Mouse (Mus musculus) neural tube, embryonic 14.5 days (tissue): ENCODE results near the gene Gp9. TPM values are rescaled to one million over a fixed set of nuclear protein-coding genes. Genes with fewer than 3 reads are reported as not detected.

Source experiments
- ATAC-seq: fragments of 200-750 bp; cut with Nextera tagmentation; 2 replicates; pipeline ENCODE4 v1.8.0; 2017; ENCODE audit warnings: low read depth, mild to moderate bottlenecking, moderate TSS enrichment, moderate library complexity
- H3K27ac ChIP-seq: fragments of 300-500 bp; sonication (generic); 2 replicates; pipeline ENCODE4 v1.5.1; 2014; ENCODE audit warnings: low read depth, mild to moderate bottlenecking, control low read depth, low read length, moderate library complexity, mixed read lengths
- H3K27me3 ChIP-seq: fragments of 300-500 bp; sonication (generic); 2 replicates; pipeline ENCODE4 v1.6.1; 2014; ENCODE audit warnings: low read length; ENCODE audit not compliant: control insufficient read depth, insufficient read depth
- H3K36me3 ChIP-seq: fragments of 300-500 bp; sonication (generic); 2 replicates; pipeline ENCODE4 v1.6.1; 2014; ENCODE audit warnings: low read length, mixed read lengths; ENCODE audit not compliant: control insufficient read depth, insufficient read depth
- H3K4me1 ChIP-seq: fragments of 300-500 bp; sonication (generic); 2 replicates; pipeline ENCODE4 v1.6.1; 2014; ENCODE audit warnings: low read length; ENCODE audit not compliant: control insufficient read depth, insufficient read depth
- H3K4me2 ChIP-seq: fragments of 300-500 bp; sonication (generic); 2 replicates; pipeline ENCODE4 v1.6.1; 2014; ENCODE audit warnings: mild to moderate bottlenecking, low read depth, low read length, control low read depth
- H3K4me3 ChIP-seq: fragments of 300-500 bp; sonication (generic); 2 replicates; pipeline ENCODE4 v1.5.1; 2014; ENCODE audit warnings: low read depth, low read length, control low read depth, mixed read lengths
- H3K9ac ChIP-seq: fragments of 300-500 bp; sonication (generic); replicated peaks from 2 replicates; pipeline ENCODE4 v1.6.1; 2014; ENCODE audit warnings: low read depth, mild to moderate bottlenecking, control low read depth, low read length, mixed read lengths
- H3K9me3 ChIP-seq: fragments of 300-500 bp; sonication (generic); 2 replicates; pipeline ENCODE4 v1.6.1; 2016; ENCODE audit warnings: low read length; ENCODE audit not compliant: control insufficient read depth
- WGBS: fragments of 180-500 bp; shearing (Covaris S2); extraction: QIAGEN DNeasy Blood & Tissue Kit; methylation state at CpG from one replicate; pipeline ENCODE4 v1.1.7; 2014; 5-methylcytosine and 5-hydroxymethylcytosine counted together
- polyA plus RNA-seq: library from polyadenylated mRNA; unstranded; fragments of >200 nt; fragmentation: Nextera tagmentation; extraction: Ambion mirVana; gene quantifications from 2 replicates; pipeline ENCODE4 v1.2.1, GENCODE M21; 2014

The Gp9 gene
- 0.32 and 0.73 TPM in 2 replicates for polyA plus RNA-seq

DNA sequence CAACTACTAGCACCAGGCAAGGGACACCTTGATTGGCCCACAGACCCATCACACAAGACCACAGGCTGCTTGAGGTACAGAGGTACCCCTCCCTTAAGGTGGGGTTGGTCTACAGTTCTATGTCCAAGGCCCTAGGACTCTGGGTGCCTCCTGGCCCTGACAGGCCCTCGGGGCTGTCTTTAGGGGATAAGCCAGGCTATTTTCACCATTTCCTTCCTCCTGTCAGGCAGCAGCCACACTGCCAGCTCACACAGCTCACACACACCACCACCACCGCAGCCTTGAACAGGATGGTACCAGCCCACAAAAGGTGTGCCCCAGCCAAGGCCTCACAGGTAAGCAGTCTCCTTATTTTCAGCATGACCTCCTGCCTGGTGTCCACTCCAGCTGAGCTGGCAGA, at the start of gene Gp9:
Gene Gp9 (plus strand): TSS at position 231 of the 400 bp plus-strand sequence.
- WGBS: 87% methylated on average over 2 of the region's 2 CpGs
- Histone ChIP-seq H3K4me3 (no peak within 1 kb of the TSS), H3K4me2 (no peak within 1 kb of the TSS)

DNA sequence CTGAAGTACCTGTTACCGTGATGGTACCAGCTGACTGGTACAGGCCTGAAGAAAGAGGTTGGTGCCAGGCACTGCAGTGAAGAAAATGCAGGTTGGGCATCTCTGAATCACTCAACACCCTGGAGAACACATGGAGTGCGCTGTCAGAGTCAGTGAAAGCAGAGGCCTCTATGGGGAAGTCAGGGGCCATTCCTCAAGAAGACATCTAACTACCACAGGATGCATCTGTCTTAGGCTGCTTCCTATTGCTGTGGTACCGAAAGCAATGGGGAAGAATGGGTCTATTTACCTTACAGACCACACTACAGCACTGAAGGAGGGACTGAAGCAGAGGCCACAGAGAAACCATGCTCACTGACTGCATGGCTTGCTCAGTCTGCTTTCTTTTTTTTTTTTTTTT, 49.8 kb upstream of the Gp9 start:
- H3K4me2 ChIP-seq: no peak overlapping the region
- no peak for ATAC-seq
- H3K9ac ChIP-seq: no peak overlapping the region
- H3K4me1 ChIP-seq: peaks cover 20% of the 10 kb centered on the region
- no peaks in the 10 kb centered on the region for H3K36me3 ChIP-seq
- H3K27ac ChIP-seq: no peak overlapping the region
- H3K4me3 ChIP-seq: no peak overlapping the region
- peaks cover 8% of the 10 kb centered on the region for H3K27me3 ChIP-seq
- 75% methylated on average over 3 of the region's 3 CpGs for WGBS
- H3K9me3 ChIP-seq: no peaks in the 10 kb centered on the region

More for the DNA sequence above, at the start of gene Gp9:
- Histone ChIP-seq H3K4me1 (no peaks in the 10 kb centered on the region), H3K27ac (no peak within 1 kb of the TSS), H3K27me3 (no peaks in the 10 kb centered on the region), H3K9me3 (no peaks in the 10 kb centered on the region), H3K36me3 (no peaks in the 10 kb centered on the region), H3K9ac (no peak within 1 kb of the TSS)
- ATAC-seq: no peak

DNA sequence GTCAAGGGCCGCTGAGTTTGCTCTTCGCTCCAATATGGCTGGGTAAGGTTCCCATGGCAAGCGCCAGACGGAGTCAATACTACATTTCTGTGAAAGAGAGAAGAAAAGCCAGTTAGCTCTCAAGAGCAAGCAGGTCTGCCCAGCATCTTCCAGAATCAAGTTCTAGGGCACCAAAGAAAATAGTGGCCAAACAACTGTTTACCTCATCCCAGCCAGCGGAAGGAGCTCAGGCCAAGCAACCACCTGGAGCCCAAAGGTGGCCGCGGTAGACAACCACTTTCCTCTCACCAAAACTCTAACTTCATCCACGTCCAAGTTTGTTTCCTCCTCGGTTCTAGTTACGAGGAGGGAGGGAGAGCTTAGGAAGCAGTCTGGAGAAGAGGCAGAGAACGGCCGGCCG, 47.7 kb upstream of the Gp9 start:
- no peaks in the 10 kb centered on the region for H3K36me3 ChIP-seq
- ATAC-seq: no peak
- H3K4me3 ChIP-seq: peak overlapping the region; percentile 65
- H3K4me1 ChIP-seq: peaks cover 21% of the 10 kb centered on the region
- no peaks in the 10 kb centered on the region for H3K9me3 ChIP-seq
- peak overlapping the region; percentile 87 for H3K4me2 ChIP-seq
- peak overlapping the region; percentile 69 for H3K9ac ChIP-seq
- H3K27me3 ChIP-seq: peaks cover 11% of the 10 kb centered on the region
- 19% methylated on average over 13 of the region's 13 CpGs for WGBS
- peak overlapping the region; percentile 78 for H3K27ac ChIP-seq

DNA sequence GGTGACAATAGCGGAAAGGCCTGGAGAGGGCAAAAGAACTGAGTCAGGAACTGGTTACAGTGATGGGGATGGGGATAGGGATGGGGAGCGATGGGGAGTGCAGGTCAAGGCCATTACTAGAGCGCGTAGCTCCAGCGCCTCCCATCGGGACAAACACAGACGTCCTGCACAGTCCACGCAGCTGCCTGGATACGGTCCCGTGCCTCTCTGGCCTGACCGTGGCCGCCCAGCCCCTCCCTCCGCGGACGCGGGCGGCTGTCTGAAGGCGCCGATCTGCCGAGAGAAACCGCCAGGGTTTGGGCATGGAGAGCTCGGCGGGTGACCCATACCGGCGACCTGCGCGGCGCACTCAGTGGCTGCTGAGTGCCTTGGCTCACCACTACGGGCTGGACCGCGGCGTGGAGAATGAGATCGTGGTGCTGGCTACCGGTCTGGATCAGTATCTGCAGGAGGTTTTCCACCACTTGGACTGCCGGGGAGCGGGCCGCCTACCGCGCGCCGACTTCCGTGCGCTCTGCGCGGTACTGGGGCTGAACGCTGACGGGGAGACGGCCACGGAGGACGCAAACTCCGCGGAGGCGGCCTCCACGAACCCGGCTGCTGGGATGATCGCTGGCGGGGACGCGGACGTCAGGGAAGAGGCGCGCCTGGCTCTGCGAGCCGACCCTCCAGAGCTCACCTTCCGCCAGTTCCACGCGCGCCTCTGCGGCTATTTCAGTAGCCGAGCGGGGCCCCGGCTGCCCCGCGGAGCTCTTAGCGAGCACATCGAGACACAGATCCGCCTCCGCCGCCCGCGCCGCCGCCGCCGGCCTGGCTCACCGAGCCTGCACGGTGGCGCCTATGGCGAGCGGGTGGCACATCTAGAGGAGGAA, 47.0 kb upstream of the Gp9 start, which contains the start of gene Efcc1:
Gene Efcc1 (plus strand): TSS at position 279 of the 872 bp plus-strand sequence.
- H3K36me3 ChIP-seq: no peaks in the 10 kb centered on the region
- no peaks in the 10 kb centered on the region for H3K9me3 ChIP-seq
- H3K9ac ChIP-seq: peak within 1 kb of the TSS; percentile 69
- peak; percentile 87 for ATAC-seq
- H3K4me2 ChIP-seq: peak within 1 kb of the TSS; percentile 87
- H3K4me3 ChIP-seq: peak within 1 kb of the TSS; percentile 65
- H3K27ac ChIP-seq: peak within 1 kb of the TSS; percentile 78
- peaks cover 11% of the 10 kb centered on the region for H3K27me3 ChIP-seq
- under 1% methylated on average over 88 of the region's 90 CpGs for WGBS
- H3K4me1 ChIP-seq: peaks cover 21% of the 10 kb centered on the region

DNA sequence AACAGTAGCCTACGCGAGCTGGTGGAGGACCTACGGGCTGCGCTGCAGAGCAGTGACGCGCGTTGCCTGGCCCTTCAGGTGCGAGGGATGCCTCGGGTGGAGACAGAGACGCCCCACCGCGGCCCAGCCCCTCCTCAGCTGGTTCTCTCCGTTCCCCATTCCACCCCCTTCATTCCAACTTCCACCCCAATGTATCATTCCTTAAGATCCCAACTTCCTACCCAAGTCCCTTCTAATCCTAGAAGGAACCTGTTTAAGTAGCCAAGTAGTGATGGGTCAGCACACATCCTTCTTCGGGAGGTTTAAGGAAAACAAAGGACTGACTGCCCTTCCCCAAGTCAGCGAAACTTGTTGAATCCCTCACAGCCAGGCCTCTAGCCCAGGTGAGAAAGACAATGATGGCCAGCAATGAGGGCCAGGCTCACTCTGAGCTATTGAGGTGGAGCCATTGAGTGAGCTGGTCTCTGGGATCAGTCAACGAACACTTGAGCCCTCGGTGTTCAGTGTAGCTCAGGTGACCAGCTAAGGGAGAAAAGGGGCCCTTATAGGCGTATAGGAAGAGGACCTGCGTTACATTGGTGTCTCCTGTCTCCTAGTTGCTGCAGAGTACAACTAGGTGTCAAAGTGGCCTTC, 46.3 kb upstream of the Gp9 start:
- Histone ChIP-seq H3K4me3 (peak overlapping the region; percentile 65), H3K9ac (peak overlapping the region; percentile 69), H3K9me3 (no peaks in the 10 kb centered on the region), H3K36me3 (no peaks in the 10 kb centered on the region), H3K4me1 (peaks cover 21% of the 10 kb centered on the region), H3K27ac (peak overlapping the region; percentile 78), H3K27me3 (peaks cover 11% of the 10 kb centered on the region), H3K4me2 (peak overlapping the region; percentile 87)
- peak; percentile 78; the same call in 1 of the 2 replicates for ATAC-seq
- 4% methylated on average over 19 of the region's 19 CpGs for WGBS

DNA sequence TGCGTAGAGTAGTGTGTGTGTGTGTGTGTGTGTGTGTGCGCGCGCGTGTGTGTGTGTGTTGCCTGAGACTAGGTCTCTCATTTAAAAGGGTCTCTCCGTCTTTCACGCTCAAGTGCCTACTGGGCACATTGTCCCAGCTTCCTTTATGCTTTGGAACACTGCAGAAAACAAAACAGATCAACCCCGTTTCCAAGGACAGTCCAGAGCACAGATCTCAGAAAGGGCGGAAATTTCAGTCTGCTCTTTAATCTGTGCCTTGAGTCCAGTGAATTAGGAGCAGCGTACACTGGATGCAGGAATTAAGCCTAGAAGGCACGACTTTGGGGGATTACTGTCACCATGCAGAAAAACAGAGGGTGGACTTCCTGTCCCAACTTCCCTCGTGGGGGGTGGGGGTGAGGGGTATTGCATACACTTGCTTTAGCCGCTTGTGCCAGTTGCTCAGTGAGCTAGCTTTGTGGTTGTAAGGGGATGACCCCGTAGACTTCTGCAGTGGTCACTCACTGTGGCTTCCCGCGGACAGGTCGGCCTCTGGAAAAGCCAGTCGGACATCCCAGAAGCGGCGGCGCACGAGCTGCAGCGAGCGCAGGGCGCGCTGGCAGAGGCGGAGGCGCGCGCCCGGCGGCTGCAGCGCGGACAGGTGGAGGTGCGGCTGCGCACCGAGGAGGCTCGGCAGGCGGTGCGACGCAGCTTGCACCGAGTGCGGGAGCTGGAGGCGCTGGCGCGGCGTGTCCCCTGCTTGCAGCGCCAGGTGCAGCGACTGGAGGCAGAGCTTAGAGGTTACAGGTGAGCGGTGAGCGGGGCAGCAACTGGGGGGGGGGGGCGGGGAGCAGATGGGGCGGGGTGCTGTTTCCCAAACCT, 45.5 kb upstream of the Gp9 start:
- H3K27ac ChIP-seq: no peak overlapping the region

DNA sequence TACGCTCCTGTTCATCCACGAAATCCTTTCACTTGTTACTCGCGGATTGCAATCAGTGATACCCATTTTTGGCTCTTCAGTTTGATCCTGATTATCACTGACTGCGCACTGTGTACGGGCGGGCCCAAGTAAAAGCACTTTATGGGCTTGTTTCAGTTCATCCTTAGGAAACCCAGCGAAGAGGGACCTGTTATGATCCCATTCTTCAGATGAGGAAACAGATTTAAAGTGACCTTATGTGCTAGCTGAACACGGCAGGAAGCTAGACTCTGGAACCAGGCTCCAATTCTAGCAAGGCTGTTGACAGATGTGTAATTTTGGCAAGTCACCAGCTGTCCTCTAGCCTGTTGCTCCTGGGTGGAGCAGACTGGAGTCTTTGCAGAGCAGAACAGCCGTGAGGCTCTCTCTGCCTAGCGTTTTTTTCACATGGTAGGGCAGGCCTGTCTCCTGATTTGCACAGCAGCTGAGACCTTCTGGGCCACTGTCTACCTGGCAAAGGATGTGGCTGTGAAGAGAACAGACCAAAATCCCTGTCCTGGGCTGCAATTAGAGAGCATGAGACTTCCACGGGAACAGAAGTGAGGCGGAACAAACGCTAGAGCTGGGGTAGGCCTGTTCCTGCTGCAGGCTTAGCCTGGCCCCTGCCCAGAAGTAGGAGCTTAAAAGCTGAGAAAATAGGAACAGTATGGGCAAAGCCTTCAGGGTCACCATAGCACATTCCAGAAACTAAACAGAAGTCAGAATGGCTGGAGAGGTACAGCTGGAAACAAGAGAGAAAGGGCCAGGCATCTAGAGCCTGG, 44.5 kb upstream of the Gp9 start:
- H3K27me3 ChIP-seq: peaks cover 11% of the 10 kb centered on the region
- no peak for ATAC-seq
- peak overlapping the region; percentile 65 for H3K4me3 ChIP-seq
- H3K27ac ChIP-seq: no peak overlapping the region
- 19% methylated on average over 14 of the region's 14 CpGs for WGBS
- peaks cover 21% of the 10 kb centered on the region for H3K4me1 ChIP-seq
- H3K9ac ChIP-seq: 0 out of 2 replicates have a peak overlapping the region, but pooled peaks have one; percentile 28
- H3K9me3 ChIP-seq: no peaks in the 10 kb centered on the region
- peak overlapping the region; percentile 87 for H3K4me2 ChIP-seq
- H3K36me3 ChIP-seq: no peaks in the 10 kb centered on the region

More for the DNA sequence above, 45.5 kb upstream of the Gp9 start:
- peak overlapping the region; percentile 28; the same call in 1 of the 2 replicates for H3K9ac ChIP-seq
- under 1% methylated on average over 46 of the region's 53 CpGs for WGBS
- no peaks in the 10 kb centered on the region for H3K9me3 ChIP-seq
- H3K4me3 ChIP-seq: peak overlapping the region; percentile 65
- peaks cover 21% of the 10 kb centered on the region for H3K4me1 ChIP-seq
- peak overlapping the region; percentile 87 for H3K4me2 ChIP-seq
- no peaks in the 10 kb centered on the region for H3K36me3 ChIP-seq
- ATAC-seq: peak; percentile 41
- H3K27me3 ChIP-seq: peaks cover 11% of the 10 kb centered on the region

DNA sequence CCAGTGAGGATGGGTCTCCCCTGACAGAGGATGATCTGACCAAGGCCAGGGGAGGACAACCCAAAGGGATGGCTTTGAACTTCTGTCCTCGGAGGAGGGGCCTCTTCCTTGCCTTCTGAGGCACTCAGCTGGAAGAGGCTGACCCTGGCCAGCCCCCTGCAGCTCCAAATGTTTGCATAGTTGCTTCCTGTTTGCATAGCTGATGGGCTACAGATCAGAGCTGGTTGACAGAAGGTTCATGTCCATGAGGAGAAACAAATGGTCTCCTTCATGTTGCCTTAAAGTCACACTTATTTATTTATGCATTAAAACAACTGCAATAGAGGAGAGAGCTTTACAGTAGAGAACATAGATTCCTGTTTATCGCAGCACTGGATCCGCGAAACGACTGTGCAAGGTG, 43.7 kb upstream of the Gp9 start:
- no peak for ATAC-seq
- Histone ChIP-seq H3K36me3 (no peaks in the 10 kb centered on the region), H3K9ac (no peak overlapping the region), H3K27ac (no peak overlapping the region), H3K9me3 (no peaks in the 10 kb centered on the region), H3K27me3 (peaks cover 11% of the 10 kb centered on the region), H3K4me2 (no peak overlapping the region), H3K4me1 (peaks cover 21% of the 10 kb centered on the region), H3K4me3 (no peak overlapping the region)
- WGBS: 68% methylated on average over 5 of the region's 5 CpGs
